Mouse (Mus musculus) liver (tissue): ENCODE measurements at regions not wholly inside any gene's neighbourhood (a gene's known extent, or its start where the extent isn't known, plus 50 kb on each side); places are given as distances from the start of the nearest gene placed in this dataset.

Experiments
- DNase-seq: peaks from one replicate; pipeline ENCODE4 v3.0.0-alpha.2; 2020; ENCODE audit warnings: mixed read lengths

GRCm38 (mm10) chr2:34038982-34039381 lies 151.2 kb upstream of the Mvb12b start:
- DNase-seq = no peak

GRCm38 (mm10) chr2:34033212-34033611 lies 145.5 kb upstream of the Mvb12b start:
- no peak for DNase-seq

- DNase-seq = no peak
Observed at GRCm38 (mm10) chr2:34031421-34031820, 143.7 kb upstream of the Mvb12b start.

GRCm38 (mm10) chr2:34031001-34031412 lies 143.3 kb upstream of the Mvb12b start:
- DNase-seq = no peak

- no peak for DNase-seq
Observed at GRCm38 (mm10) chr2:34027445-34027844, 139.7 kb upstream of the Mvb12b start.

- DNase-seq = no peak
Observed at GRCm38 (mm10) chr2:34026566-34027360, 139.0 kb upstream of the Mvb12b start.

- peak; percentile 25 for DNase-seq
Observed at GRCm38 (mm10) chr2:34025715-34026360, 138.1 kb upstream of the Mvb12b start.

GRCm38 (mm10) chr2:34017142-34017453 lies 129.4 kb upstream of the Mvb12b start:
- DNase-seq = no peak

GRCm38 (mm10) chr2:34016350-34017141 lies 128.8 kb upstream of the Mvb12b start:
- no peak for DNase-seq

- no peak for DNase-seq
Observed at GRCm38 (mm10) chr2:34015640-34015995, 127.9 kb upstream of the Mvb12b start.

GRCm38 (mm10) chr2:34014868-34015639 lies 127.3 kb upstream of the Mvb12b start:
- no peak for DNase-seq

GRCm38 (mm10) chr2:34010166-34010565 lies 122.4 kb upstream of the Mvb12b start:
- DNase-seq = no peak

GRCm38 (mm10) chr2:34007916-34008315 lies 120.2 kb upstream of the Mvb12b start:
- DNase-seq = no peak

GRCm38 (mm10) chr2:33997106-33997505 lies 109.4 kb upstream of the Mvb12b start:
- DNase-seq = no peak

- DNase-seq = no peak
Observed at GRCm38 (mm10) chr2:33996331-33996730, 108.6 kb upstream of the Mvb12b start.

GRCm38 (mm10) chr2:33991299-33991698 lies 103.6 kb upstream of the Mvb12b start:
- no peak for DNase-seq

- DNase-seq = no peak
Observed at GRCm38 (mm10) chr2:33990711-33991110, 103.0 kb upstream of the Mvb12b start.

- DNase-seq = no peak
Observed at GRCm38 (mm10) chr2:33989555-33990370, 102.0 kb upstream of the Mvb12b start.

GRCm38 (mm10) chr2:33986420-33986819 lies 98.7 kb upstream of the Mvb12b start:
- no peak for DNase-seq

- DNase-seq = no peak
Observed at GRCm38 (mm10) chr2:33985316-33985715, 97.6 kb upstream of the Mvb12b start.

GRCm38 (mm10) chr2:33983112-33983748 lies 95.5 kb upstream of the Mvb12b start:
- DNase-seq = no peak

- no peak for DNase-seq
Observed at GRCm38 (mm10) chr2:33981936-33982335, 94.2 kb upstream of the Mvb12b start.
